Comparison of ENCODE assay signal across 8 mouse cellular contexts in genomic region chr8:46559428-46559827, GRCm38 (mm10). TPM values are rescaled to one million over a fixed set of nuclear protein-coding genes. Genes with fewer than 3 reads are reported as not detected.
DNase-seq lines count a peak whose midpoint lies in the region; ATAC-seq and TF ChIP-seq lines count a peak whose summit lies in the region.

No protein-coding gene starts in this region.

- H3K9me3 ChIP-seq in liver, embryonic 11.5 days (ENCODE audit: control insufficient read depth, low read length), result no peaks in the 10 kb centered on the region
- H3K9me3 ChIP-seq in lung, postnatal 0 days (ENCODE audit: low read length), result no peaks in the 10 kb centered on the region
- no peaks in the 10 kb centered on the region for H3K9me3 ChIP-seq in intestine, embryonic 16.5 days (ENCODE audit: control insufficient read depth, low read length)

- no peak overlapping the region for H3K9ac ChIP-seq in liver, embryonic 11.5 days (ENCODE audit: low read depth, low read length)
- H3K9ac ChIP-seq in lung, postnatal 0 days (replicated peaks; ENCODE audit: low read depth), result no peak overlapping the region
- no peak overlapping the region for H3K9ac ChIP-seq in intestine, embryonic 16.5 days (ENCODE audit: low read depth, low read length)

- TF ChIP-seq POLR2A in bone marrow, adult 2 months (IDR thresholded peaks at IDR 0.05; ENCODE audit: borderline replicate concordance, control insufficient read depth, low read depth, low read length), result no peak

- no peak overlapping the region for H3K4me3 ChIP-seq in liver, embryonic 11.5 days (ENCODE audit: low read depth, low read length)
- no peak overlapping the region for H3K4me3 ChIP-seq in bone marrow, adult 2 months (replicated peaks; ENCODE audit: control insufficient read depth, low read depth, low read length)
- no peak overlapping the region for H3K4me3 ChIP-seq in lung, postnatal 0 days (ENCODE audit: low read depth, low read length)
- no peak overlapping the region for H3K4me3 ChIP-seq in intestine, embryonic 16.5 days (ENCODE audit: low read length)

- WGBS in liver, embryonic 11.5 days, result 58% methylated on average over 6 of the region's 6 CpGs
- WGBS in bone marrow, adult 2 months, result 33% methylated on average over 6 of the region's 6 CpGs
- WGBS in lung, postnatal 0 days, result 69% methylated on average over 6 of the region's 6 CpGs
- WGBS in intestine, embryonic 16.5 days, result 77% methylated on average over 6 of the region's 6 CpGs

- DNase-seq in cerebellum, postnatal 14 days, result peak; percentile 76 to 83
- no peak for DNase-seq in cerebellum, adult 18-20 months
- DNase-seq in liver, result peak; percentile 67
- no peak for DNase-seq in liver, embryonic 11.5 days (ENCODE audit: low spot score)
- peak; percentile 77 for DNase-seq in lung, postnatal 0 days (ENCODE audit: low spot score)

- H3K27me3 ChIP-seq in liver, embryonic 11.5 days (replicated peaks; ENCODE audit: control insufficient read depth, insufficient read depth, low read length), result no peaks in the 10 kb centered on the region
- H3K27me3 ChIP-seq in lung, postnatal 0 days (replicated peaks; ENCODE audit: insufficient read depth, low read length), result no peaks in the 10 kb centered on the region
- no peaks in the 10 kb centered on the region for H3K27me3 ChIP-seq in intestine, embryonic 16.5 days (replicated peaks; ENCODE audit: control insufficient read depth, insufficient read depth, low read length)

- no peak overlapping the region for H3K27ac ChIP-seq in liver, embryonic 11.5 days (ENCODE audit: low read depth, low read length)
- no peak overlapping the region for H3K27ac ChIP-seq in bone marrow, adult 2 months (ENCODE audit: control insufficient read depth, insufficient read depth, low read depth, low read length, poor library complexity)
- no peak overlapping the region for H3K27ac ChIP-seq in lung, postnatal 0 days (ENCODE audit: low read length)
- no peak overlapping the region for H3K27ac ChIP-seq in intestine, embryonic 16.5 days (ENCODE audit: low read length)

- no peak for ATAC-seq in liver, embryonic 11.5 days (replicated peaks; ENCODE audit: low FRiP score)
- peak; percentile 62 for ATAC-seq in lung, postnatal 0 days
- ATAC-seq in intestine, embryonic 16.5 days, result no peak
- no peak for ATAC-seq in frontal cortex, adult (ENCODE audit: low TSS enrichment)

- H3K4me2 ChIP-seq in liver, embryonic 11.5 days, result no peak overlapping the region
- no peak overlapping the region for H3K4me2 ChIP-seq in lung, postnatal 0 days (replicated peaks; ENCODE audit: low read depth, low read length)
- H3K4me2 ChIP-seq in intestine, embryonic 16.5 days (ENCODE audit: low read depth, low read length), result no peak overlapping the region

- H3K36me3 ChIP-seq in liver, embryonic 11.5 days (ENCODE audit: control insufficient read depth, insufficient read depth, low read length), result peaks cover 20% of the 10 kb centered on the region
- H3K36me3 ChIP-seq in lung, postnatal 0 days (ENCODE audit: insufficient read depth, low read length), result no peaks in the 10 kb centered on the region
- H3K36me3 ChIP-seq in intestine, embryonic 16.5 days (ENCODE audit: control insufficient read depth, insufficient read depth, low read length), result no peaks in the 10 kb centered on the region

- no peak for TF ChIP-seq EP300 in lung, postnatal 0 days (IDR thresholded peaks at IDR 0.05)

- H3K4me1 ChIP-seq in liver, embryonic 11.5 days (replicated peaks; ENCODE audit: control insufficient read depth, insufficient read depth, low read length), result no peaks in the 10 kb centered on the region; the same call in 1 of the 2 replicates
- H3K4me1 ChIP-seq in bone marrow, adult 2 months (ENCODE audit: control insufficient read depth, insufficient read depth, low read length), result no peaks in the 10 kb centered on the region
- H3K4me1 ChIP-seq in lung, postnatal 0 days (ENCODE audit: insufficient read depth, low read depth, low read length), result no peaks in the 10 kb centered on the region
- no peaks in the 10 kb centered on the region for H3K4me1 ChIP-seq in intestine, embryonic 16.5 days (ENCODE audit: control insufficient read depth, insufficient read depth, low read length)

- peak; percentile 84 for TF ChIP-seq CTCF in bone marrow, adult 2 months (IDR thresholded peaks at IDR 0.05; ENCODE audit: control insufficient read depth, insufficient read depth, low read length)
- peak; percentile 77 for TF ChIP-seq CTCF in lung, postnatal 0 days (IDR thresholded peaks at IDR 0.05)

RNA-seq across cellular contexts. Expression of gene Cenpu, which starts 7.6 kb away (rescaled TPM):
- 22.0 and 29.8 TPM in 2 replicates for polyA plus RNA-seq in liver, embryonic 11.5 days (2014; fragmentation: Nextera tagmentation; extraction: Ambion mirVana)
- polyA plus RNA-seq in bone marrow, adult 2 months (2011; ENCODE audit: insufficient read depth, insufficient read length, low replicate concordance, missing spikeins), result 14.2 and 18.7 TPM in 2 replicates
- 6.1 and 6.9 TPM in 2 replicates for polyA plus RNA-seq in lung, postnatal 0 days (2015; fragmentation: Nextera tagmentation; extraction: Ambion mirVana)
- polyA plus RNA-seq in intestine, embryonic 16.5 days (2015; fragmentation: Nextera tagmentation; extraction: Ambion mirVana), result 9.0 and 12.7 TPM in 2 replicates

RNA-seq across cellular contexts. Expression of gene Primpol, which starts 57.6 kb away (rescaled TPM):
- 16.4 and 18.5 TPM in 2 replicates for polyA plus RNA-seq in liver, embryonic 11.5 days (2014; fragmentation: Nextera tagmentation; extraction: Ambion mirVana)
- polyA plus RNA-seq in bone marrow, adult 2 months (2011; ENCODE audit: insufficient read depth, insufficient read length, low replicate concordance, missing spikeins), result 7.6 and 10.7 TPM in 2 replicates
- 3.7 and 4.8 TPM in 2 replicates for polyA plus RNA-seq in lung, postnatal 0 days (2015; fragmentation: Nextera tagmentation; extraction: Ambion mirVana)
- 12.8 and 15.2 TPM in 2 replicates for polyA plus RNA-seq in intestine, embryonic 16.5 days (2015; fragmentation: Nextera tagmentation; extraction: Ambion mirVana)

RNA-seq across cellular contexts. Expression of gene Casp3, which starts 57.7 kb away (rescaled TPM):
- 155 and 175 TPM in 2 replicates for polyA plus RNA-seq in liver, embryonic 11.5 days (2014; fragmentation: Nextera tagmentation; extraction: Ambion mirVana)
- 26.1 and 28.9 TPM in 2 replicates for polyA plus RNA-seq in bone marrow, adult 2 months (2011; ENCODE audit: insufficient read depth, insufficient read length, low replicate concordance, missing spikeins)
- polyA plus RNA-seq in lung, postnatal 0 days (2015; fragmentation: Nextera tagmentation; extraction: Ambion mirVana), result 27.4 and 27.6 TPM in 2 replicates
- 55.3 and 59.6 TPM in 2 replicates for polyA plus RNA-seq in intestine, embryonic 16.5 days (2015; fragmentation: Nextera tagmentation; extraction: Ambion mirVana)

Comparison
In these comparisons a context has a peak if more than half of its experiments do, and no peak if none do; other contexts are left out.
1. DNase-seq: peak in cerebellum, postnatal 14 days (2 of 2), liver (single experiment) and lung, postnatal 0 days (single experiment); none in cerebellum, adult 18-20 months (0 of 2) and liver, embryonic 11.5 days (single experiment).